Mouse (Mus musculus) midbrain, embryonic 11.5 days (tissue): ENCODE measurements around the gene Ercc8. TPM values are rescaled to one million over a fixed set of nuclear protein-coding genes. Genes with fewer than 3 reads are reported as not detected.

Experiments used
- ATAC-seq: fragments of 200-750 bp; cut with Nextera tagmentation; 2 replicates; pipeline ENCODE4 v1.8.0; 2017; ENCODE audit warnings: moderate TSS enrichment, moderate library complexity; ENCODE audit not compliant: low FRiP score
- DNase-seq: peaks from one replicate; pipeline ENCODE4 v3.0.0; 2015; ENCODE audit warnings: low spot score; ENCODE audit errors: missing footprints
- H3K27ac ChIP-seq: fragments of 300-500 bp; sonication (generic); 2 replicates; pipeline ENCODE4 v1.5.1; 2014; ENCODE audit warnings: low read depth, low read length
- H3K27me3 ChIP-seq: fragments of 300-500 bp; sonication (generic); 2 replicates; pipeline ENCODE4 v1.6.1; 2014; ENCODE audit warnings: mild to moderate bottlenecking, low read length, moderate library complexity, mixed read lengths; ENCODE audit not compliant: control insufficient read depth, insufficient read depth
- H3K36me3 ChIP-seq: fragments of 300-500 bp; sonication (generic); 2 replicates; pipeline ENCODE4 v1.6.1; 2014; ENCODE audit warnings: mild to moderate bottlenecking, low read length, moderate library complexity, mixed read lengths; ENCODE audit not compliant: control insufficient read depth, insufficient read depth
- H3K4me1 ChIP-seq: fragments of 300-500 bp; sonication (generic); 2 replicates; pipeline ENCODE4 v1.6.1; 2014; ENCODE audit warnings: low read length; ENCODE audit not compliant: control insufficient read depth, insufficient read depth
- H3K4me2 ChIP-seq: fragments of 300-500 bp; sonication (generic); 2 replicates; pipeline ENCODE4 v1.6.1; 2014; ENCODE audit warnings: mild to moderate bottlenecking, moderate library complexity
- H3K4me3 ChIP-seq: fragments of 300-500 bp; sonication (generic); 2 replicates; pipeline ENCODE4 v1.5.1; 2014; ENCODE audit warnings: low read depth, low read length
- H3K9ac ChIP-seq: fragments of 300-500 bp; sonication (generic); 2 replicates; pipeline ENCODE4 v1.6.1; 2014; ENCODE audit warnings: low read length
- H3K9me3 ChIP-seq: fragments of 300-500 bp; sonication (generic); 2 replicates; pipeline ENCODE4 v1.6.1; 2016; ENCODE audit warnings: low read length; ENCODE audit not compliant: control insufficient read depth
- WGBS: fragments of 180-500 bp; shearing (Covaris S2); extraction: QIAGEN DNeasy Blood & Tissue Kit; methylation state at CpG from one replicate; pipeline ENCODE4 v1.1.7; 2014; 5-methylcytosine and 5-hydroxymethylcytosine counted together
- polyA plus RNA-seq: library from polyadenylated mRNA; unstranded; fragments of >200 nt; fragmentation: Nextera tagmentation; extraction: Ambion mirVana; gene quantifications from 2 replicates; pipeline ENCODE4 v1.2.1, GENCODE M21; 2014

Gene Ercc8
- 22.8 and 23.0 TPM in 2 replicates for polyA plus RNA-seq

DNA sequence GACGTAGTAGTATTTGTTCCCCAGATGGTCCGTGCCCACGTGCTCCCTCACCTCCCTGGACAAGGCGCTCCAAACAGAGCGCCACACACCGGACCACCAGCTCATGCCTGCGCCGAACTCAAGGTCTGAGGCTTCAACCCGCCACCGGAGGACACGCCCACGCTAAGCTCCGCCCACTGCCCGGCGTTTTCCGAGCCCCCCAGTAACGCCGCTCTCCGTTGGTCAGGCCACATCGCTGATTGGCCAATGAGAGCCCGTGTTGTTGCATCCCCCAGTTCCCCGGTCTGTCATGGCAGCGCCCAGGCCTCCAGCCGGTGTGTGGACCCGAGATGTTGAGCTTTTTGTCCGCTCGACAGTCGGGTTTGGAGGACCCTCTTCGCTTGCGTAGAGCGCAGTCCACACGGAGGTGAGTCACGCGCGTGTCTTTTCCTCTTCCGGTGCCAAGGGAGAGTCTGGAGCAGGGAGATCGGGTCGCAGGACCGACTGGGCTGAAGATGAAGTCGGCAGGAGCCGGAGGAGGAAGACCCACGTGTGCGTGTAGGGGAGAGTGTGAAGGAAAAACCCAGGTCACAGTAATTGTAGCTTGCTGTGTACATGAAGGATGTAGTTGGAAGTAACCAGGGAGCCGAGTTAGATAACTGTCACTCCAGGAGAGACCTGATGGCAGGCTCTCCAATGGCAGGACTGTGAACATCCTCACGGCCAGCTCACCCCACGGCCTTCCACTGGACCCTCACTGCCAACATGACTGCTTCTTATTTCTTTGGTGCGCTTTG is at the start of gene Ercc8, which contains the start of gene Ndufaf2:
TSS of gene Ercc8 (plus strand) at position 267 of the 776 bp plus-strand sequence.
TSS of gene Ndufaf2 (minus strand) at position 159 of the 776 bp plus-strand sequence.
- Histone ChIP-seq H3K36me3 (peaks cover 2% of the 10 kb centered on the region; the same call in 1 of the 2 replicates), H3K4me1 (peaks cover 7% of the 10 kb centered on the region), H3K9ac (peak within 1 kb of the TSS; percentile 66), H3K27ac (no peak within 1 kb of the TSS), H3K27me3 (no peaks in the 10 kb centered on the region), H3K9me3 (no peaks in the 10 kb centered on the region), H3K4me3 (peak within 1 kb of the TSS; percentile 75), H3K4me2 (peak within 1 kb of the TSS; percentile 73)
- under 1% methylated on average over 47 of the region's 47 CpGs for WGBS
- ATAC-seq (peak; percentile 99), DNase-seq (peak; percentile 100)

GRCm38 (mm10) chr13:108110929-108111328 is 47.6 kb upstream of the Ercc8 start:
- no peaks in the 10 kb centered on the region for H3K9me3 ChIP-seq
- no peaks in the 10 kb centered on the region for H3K36me3 ChIP-seq
- H3K27ac ChIP-seq = no peak overlapping the region
- no peak overlapping the region for H3K9ac ChIP-seq
- no peak overlapping the region for H3K4me3 ChIP-seq
- no peaks in the 10 kb centered on the region for H3K27me3 ChIP-seq
- 94% methylated on average over 6 of the region's 6 CpGs for WGBS
- no peaks in the 10 kb centered on the region for H3K4me1 ChIP-seq
- no peak for ATAC-seq
- H3K4me2 ChIP-seq = no peak overlapping the region
- no peak for DNase-seq

- 91% methylated on average over 5 of the region's 5 CpGs for WGBS
- no peak overlapping the region for H3K9ac ChIP-seq
- no peaks in the 10 kb centered on the region for H3K4me1 ChIP-seq
- H3K9me3 ChIP-seq = no peaks in the 10 kb centered on the region
- H3K36me3 ChIP-seq = no peaks in the 10 kb centered on the region
- no peaks in the 10 kb centered on the region for H3K27me3 ChIP-seq
- H3K27ac ChIP-seq = no peak overlapping the region
- no peak overlapping the region for H3K4me2 ChIP-seq
- DNase-seq (peak; percentile 66), ATAC-seq (no peak)
- H3K4me3 ChIP-seq = no peak overlapping the region
These were observed 45.0 kb upstream of the Ercc8 start for GRCm38 (mm10) chr13:108113536-108113935.

DNA sequence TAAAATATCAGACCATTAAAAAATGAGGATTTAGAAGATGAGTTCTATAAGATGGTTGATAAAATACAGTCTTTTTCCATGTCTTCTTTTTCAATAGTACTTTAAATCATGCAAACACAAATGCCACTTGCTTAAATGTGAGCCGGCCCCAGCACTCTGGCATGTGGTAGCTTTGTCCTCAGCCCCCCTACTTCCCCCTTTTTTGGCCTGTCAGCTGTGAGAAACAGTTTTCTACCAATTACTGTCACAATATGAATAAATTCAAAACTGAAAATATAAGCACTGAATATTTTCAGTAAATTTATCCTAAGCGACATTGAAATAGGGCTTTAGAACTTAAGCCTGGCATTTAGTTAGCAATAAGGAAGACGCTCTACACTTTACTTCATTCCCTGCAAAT is 44.3 kb upstream of the Ercc8 start:
- no peaks in the 10 kb centered on the region for H3K27me3 ChIP-seq
- H3K4me3 ChIP-seq = no peak overlapping the region
- 86% methylated on average over 3 of the region's 3 CpGs for WGBS
- no peaks in the 10 kb centered on the region for H3K36me3 ChIP-seq
- peak; percentile 73 for DNase-seq
- H3K27ac ChIP-seq = no peak overlapping the region
- ATAC-seq = no peak
- H3K4me2 ChIP-seq = no peak overlapping the region
- no peak overlapping the region for H3K9ac ChIP-seq
- no peaks in the 10 kb centered on the region for H3K4me1 ChIP-seq
- no peaks in the 10 kb centered on the region for H3K9me3 ChIP-seq

GRCm38 (mm10) chr13:108117654-108118053 is 40.9 kb upstream of the Ercc8 start:
- no peak for DNase-seq
- no peak for ATAC-seq
- H3K27ac ChIP-seq = no peak overlapping the region
- H3K9ac ChIP-seq = no peak overlapping the region
- H3K4me1 ChIP-seq = peaks cover 1% of the 10 kb centered on the region; the same call in 1 of the 2 replicates
- no peaks in the 10 kb centered on the region for H3K27me3 ChIP-seq
- no peak overlapping the region for H3K4me2 ChIP-seq
- no peaks in the 10 kb centered on the region for H3K36me3 ChIP-seq
- no peak overlapping the region for H3K4me3 ChIP-seq
- H3K9me3 ChIP-seq = no peaks in the 10 kb centered on the region

DNA sequence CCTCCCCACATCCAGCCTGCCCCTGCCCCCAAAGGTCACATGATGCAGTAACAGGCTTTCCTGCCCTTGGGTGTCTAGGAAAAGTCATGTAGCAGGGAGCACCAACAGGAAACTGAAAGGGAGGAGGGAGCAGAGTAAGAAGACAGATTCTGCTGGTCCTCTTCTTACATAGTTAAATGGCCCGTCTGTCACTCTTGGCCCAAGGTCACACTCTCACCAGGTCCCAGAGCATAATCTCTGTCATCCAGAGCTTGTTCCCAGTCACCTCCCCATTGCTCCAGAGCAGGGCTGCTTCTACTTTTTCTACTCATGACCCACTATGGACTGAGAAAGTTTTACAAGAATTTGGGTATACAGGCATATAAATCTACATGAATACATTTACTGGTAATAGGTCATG is 40.3 kb upstream of the Ercc8 start:
- Histone ChIP-seq H3K4me3 (no peak overlapping the region), H3K4me2 (no peak overlapping the region), H3K27me3 (no peaks in the 10 kb centered on the region), H3K9ac (no peak overlapping the region), H3K4me1 (peaks cover 6% of the 10 kb centered on the region), H3K27ac (no peak overlapping the region), H3K9me3 (no peaks in the 10 kb centered on the region), H3K36me3 (no peaks in the 10 kb centered on the region)
- WGBS = 73% methylated on average over 1 of the region's 1 CpGs
- no peak for ATAC-seq
- DNase-seq = no peak

DNA sequence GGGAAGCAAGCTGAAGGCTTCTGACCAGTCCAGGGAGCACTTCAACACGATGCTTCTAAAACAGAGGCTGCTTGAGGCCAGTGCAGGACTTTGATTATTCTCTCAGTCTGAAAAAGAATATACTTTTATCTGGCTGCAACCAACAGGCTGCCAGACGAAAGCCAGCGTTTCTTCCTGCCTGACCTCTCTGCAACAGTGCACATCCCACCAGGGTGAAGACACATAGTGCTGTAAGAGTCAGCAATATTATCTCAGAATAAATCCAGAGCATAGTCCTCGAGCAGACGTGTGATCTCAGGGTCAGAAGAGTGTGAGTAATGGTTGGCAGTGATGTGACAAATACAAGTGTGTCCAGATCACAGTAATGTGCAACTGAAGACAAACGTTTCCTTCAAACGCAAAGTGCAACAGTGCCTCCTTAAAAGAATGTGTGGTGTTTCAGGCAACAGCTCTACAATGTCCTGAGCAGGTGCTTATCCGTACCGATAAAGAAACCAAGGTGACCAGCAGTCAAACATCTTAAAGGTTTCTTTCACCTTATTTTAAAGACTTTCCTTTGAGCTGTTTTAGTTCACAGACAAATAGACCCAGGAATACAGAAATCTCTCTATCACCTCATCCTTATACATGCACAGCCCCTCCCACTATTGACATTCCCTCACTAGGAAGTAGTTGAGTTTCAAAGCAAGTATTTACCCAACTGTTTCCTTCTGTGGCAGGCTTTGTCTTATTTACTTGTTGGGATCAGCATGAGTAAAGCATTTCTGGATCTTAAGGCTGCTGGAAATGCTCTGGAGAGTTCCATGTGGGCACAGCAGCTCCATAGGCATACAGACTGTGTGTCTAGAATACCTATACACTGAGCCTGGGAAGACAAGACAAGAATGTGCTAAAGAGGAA is 38.9 kb upstream of the Ercc8 start:
- H3K27me3 ChIP-seq = no peaks in the 10 kb centered on the region
- 91% methylated on average over 9 of the region's 9 CpGs for WGBS
- no peak overlapping the region for H3K27ac ChIP-seq
- H3K36me3 ChIP-seq = no peaks in the 10 kb centered on the region
- no peak overlapping the region for H3K4me3 ChIP-seq
- H3K4me1 ChIP-seq = peaks cover 9% of the 10 kb centered on the region
- no peak for ATAC-seq
- H3K9me3 ChIP-seq = no peaks in the 10 kb centered on the region
- DNase-seq = peak; percentile 53
- no peak overlapping the region for H3K4me2 ChIP-seq
- H3K9ac ChIP-seq = no peak overlapping the region

GRCm38 (mm10) chr13:108123109-108123723 is 35.3 kb upstream of the Ercc8 start:
- no peak overlapping the region; the same call in 1 of the 2 replicates for H3K27ac ChIP-seq
- no peaks in the 10 kb centered on the region for H3K27me3 ChIP-seq
- 46% methylated on average over 15 of the region's 15 CpGs for WGBS
- no peaks in the 10 kb centered on the region for H3K9me3 ChIP-seq
- no peaks in the 10 kb centered on the region for H3K36me3 ChIP-seq
- ATAC-seq (no peak), DNase-seq (peak; percentile 83)
- H3K4me3 ChIP-seq = no peak overlapping the region
- H3K9ac ChIP-seq = peak overlapping the region; percentile 24; the same call in 1 of the 2 replicates
- peak overlapping the region; percentile 15; the same call in 1 of the 2 replicates for H3K4me2 ChIP-seq
- peaks cover 9% of the 10 kb centered on the region for H3K4me1 ChIP-seq
